Mouse (Mus musculus) embryonic fibroblast, embryonic 13.5 days (primary cell): ENCODE data around the gene Rgs6.

Source experiments
- CTCF ChIP-seq: IDR thresholded peaks from 2 replicates; pipeline ENCODE4 v1.5.1; 2011; ENCODE audit warnings: mild to moderate bottlenecking, control low read depth, low read length, moderate library complexity, borderline replicate concordance; ENCODE audit not compliant: insufficient read depth
- POLR2A ChIP-seq: IDR thresholded peaks from 2 replicates; pipeline ENCODE4 v1.6.1; 2011; ENCODE audit warnings: low read depth, mild to moderate bottlenecking, control low read depth, low read length, moderate library complexity

GRCm38 (mm10) chr12:82747099-82747498, 159.0 kb downstream of the Rgs6 start:
- TF ChIP-seq POLR2A, result no peak
- no peak for TF ChIP-seq CTCF
